Mouse (Mus musculus): ENCODE results near the gene Atp6v1c2. TPM values are rescaled to one million over a fixed set of nuclear protein-coding genes. Genes with fewer than 3 reads are reported as not detected.

The Atp6v1c2 gene
- polyA plus RNA-seq, 1 experiment = not detected

GRCm38 (mm10) chr12:17333459-17333858 lies 4.3 kb upstream of the Atp6v1c2 start:
- no peaks in the 10 kb centered on the region for H3K36me3 ChIP-seq (ENCODE audit: control insufficient read depth, insufficient read depth, low read length)
- H3K4me1 ChIP-seq (ENCODE audit: control insufficient read depth, insufficient read depth, insufficient read length, low read length) = no peaks in the 10 kb centered on the region
- 2% methylated on average over 1 of the region's 1 CpGs for WGBS
- TF ChIP-seq POLR2A (IDR thresholded peaks at IDR 0.05; ENCODE audit: low read depth, low read length) = no peak
- no peak for TF ChIP-seq CTCF (IDR thresholded peaks at IDR 0.05; ENCODE audit: extremely low read depth, insufficient read length, insufficient replicate concordance, low read depth, low read length)
- no peak overlapping the region for H3K27ac ChIP-seq (ENCODE audit: insufficient read depth, low read depth, low read length)
- H3K4me3 ChIP-seq (ENCODE audit: low read depth, low read length) = no peak overlapping the region
- H3K27me3 ChIP-seq (ENCODE audit: control insufficient read depth, insufficient read depth, low read length) = peaks cover 9% of the 10 kb centered on the region

- peaks cover 2% of the 10 kb centered on the region; the same call in 1 of the 2 replicates for H3K4me1 ChIP-seq (ENCODE audit: control insufficient read depth, insufficient read depth, insufficient read length, low read length)
- 3% methylated on average over 51 of the region's 51 CpGs for WGBS
- no peak overlapping the region for H3K27ac ChIP-seq (ENCODE audit: insufficient read depth, low read depth, low read length)
- TF ChIP-seq POLR2A (IDR thresholded peaks at IDR 0.05; ENCODE audit: low read depth, low read length) (no peak), CTCF (IDR thresholded peaks at IDR 0.05; ENCODE audit: extremely low read depth, insufficient read length, insufficient replicate concordance, low read depth, low read length) (no peak)
- peaks cover 18% of the 10 kb centered on the region for H3K27me3 ChIP-seq (ENCODE audit: control insufficient read depth, insufficient read depth, low read length)
- H3K36me3 ChIP-seq (ENCODE audit: control insufficient read depth, insufficient read depth, low read length) = no peaks in the 10 kb centered on the region
- H3K4me3 ChIP-seq (ENCODE audit: low read depth, low read length) = peak overlapping the region; percentile 47
Observed at GRCm38 (mm10) chr12:17324549-17325470, 4.3 kb downstream of the Atp6v1c2 start.

DNA sequence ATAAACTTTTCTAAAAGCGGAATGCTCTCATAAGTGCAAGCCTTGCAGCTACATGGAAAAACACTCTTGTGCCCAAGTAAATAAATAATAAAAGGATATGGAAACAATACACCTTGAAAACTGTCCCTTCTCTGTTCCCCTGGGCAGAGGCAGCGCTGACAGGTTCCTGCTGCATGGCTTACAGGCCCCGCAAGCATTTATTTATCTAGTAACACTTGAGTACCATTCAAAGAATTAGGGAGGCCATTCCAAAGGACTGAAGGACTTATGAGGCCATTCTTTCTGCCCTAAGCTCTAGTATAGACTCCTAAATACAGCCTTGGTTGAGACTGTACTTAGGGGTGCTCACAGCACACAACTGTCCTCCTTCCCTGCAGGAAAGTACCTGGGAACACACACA lies 10.7 kb downstream of the Atp6v1c2 start:
- 72% methylated on average over 3 of the region's 3 CpGs for WGBS
- Histone ChIP-seq H3K4me3 (ENCODE audit: low read depth, low read length) (no peak overlapping the region), H3K27me3 (ENCODE audit: control insufficient read depth, insufficient read depth, low read length) (no peaks in the 10 kb centered on the region)

DNA sequence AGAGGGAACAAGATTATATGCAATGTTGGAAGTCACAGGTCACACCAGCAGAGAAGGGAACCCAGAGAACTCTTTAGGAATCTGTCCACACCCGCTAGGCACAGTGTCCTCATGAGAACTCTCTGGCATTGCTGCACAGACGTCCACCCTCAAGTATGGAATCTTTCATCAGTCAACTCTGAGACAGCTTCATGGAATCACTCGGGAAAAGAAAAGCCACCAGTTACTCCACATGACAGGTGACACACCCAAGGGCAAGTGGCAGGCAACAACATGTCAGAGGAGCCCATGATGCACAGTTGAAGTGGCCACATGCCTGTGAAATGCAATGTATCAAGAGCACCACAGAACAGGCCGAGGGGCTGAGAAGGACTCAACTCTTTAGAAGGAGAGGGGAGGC lies 11.2 kb downstream of the Atp6v1c2 start:
- TF ChIP-seq CTCF (IDR thresholded peaks at IDR 0.05; ENCODE audit: extremely low read depth, insufficient read length, insufficient replicate concordance, low read depth, low read length) = no peak
- no peak overlapping the region for H3K4me3 ChIP-seq (ENCODE audit: low read depth, low read length)
- 55% methylated on average over 4 of the region's 4 CpGs for WGBS
- H3K27ac ChIP-seq (ENCODE audit: insufficient read depth, low read depth, low read length) = no peak overlapping the region
- H3K36me3 ChIP-seq (ENCODE audit: control insufficient read depth, insufficient read depth, low read length) = no peaks in the 10 kb centered on the region
- no peaks in the 10 kb centered on the region for H3K27me3 ChIP-seq (ENCODE audit: control insufficient read depth, insufficient read depth, low read length)
- H3K4me1 ChIP-seq (ENCODE audit: control insufficient read depth, insufficient read depth, insufficient read length, low read length) = no peaks in the 10 kb centered on the region

More for the DNA sequence above, 10.7 kb downstream of the Atp6v1c2 start:
- Histone ChIP-seq H3K27ac (ENCODE audit: insufficient read depth, low read depth, low read length) (no peak overlapping the region), H3K36me3 (ENCODE audit: control insufficient read depth, insufficient read depth, low read length) (no peaks in the 10 kb centered on the region), H3K4me1 (ENCODE audit: control insufficient read depth, insufficient read depth, insufficient read length, low read length) (no peaks in the 10 kb centered on the region)
- no peak for TF ChIP-seq POLR2A (IDR thresholded peaks at IDR 0.05; ENCODE audit: low read depth, low read length)

DNA sequence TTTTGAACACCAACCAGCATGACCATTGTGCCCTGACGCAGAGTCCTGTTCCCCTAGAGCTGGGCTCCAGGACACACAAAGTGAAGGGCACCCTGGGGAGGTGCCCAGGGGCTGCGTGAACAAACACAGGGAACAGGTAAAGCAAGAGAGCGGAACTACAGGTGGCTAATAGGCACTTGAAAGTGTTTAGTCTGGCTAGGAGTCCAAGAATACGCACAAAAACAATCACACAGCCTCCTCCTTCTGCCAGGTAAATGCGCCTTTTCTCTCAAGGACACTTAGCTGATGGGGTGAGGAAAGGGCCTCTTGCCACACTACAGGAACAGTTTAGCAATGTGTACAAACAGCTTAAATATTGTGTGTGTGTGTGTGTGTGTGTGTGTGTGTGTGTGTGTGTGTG lies 13.1 kb downstream of the Atp6v1c2 start:
- WGBS = 86% methylated on average over 5 of the region's 5 CpGs
- H3K4me3 ChIP-seq (ENCODE audit: low read depth, low read length) = no peak overlapping the region
- H3K27ac ChIP-seq (ENCODE audit: insufficient read depth, low read depth, low read length) = no peak overlapping the region
- no peaks in the 10 kb centered on the region for H3K4me1 ChIP-seq (ENCODE audit: control insufficient read depth, insufficient read depth, insufficient read length, low read length)
- no peaks in the 10 kb centered on the region for H3K36me3 ChIP-seq (ENCODE audit: control insufficient read depth, insufficient read depth, low read length)
- TF ChIP-seq POLR2A (IDR thresholded peaks at IDR 0.05; ENCODE audit: low read depth, low read length) = no peak
- no peak for TF ChIP-seq CTCF (IDR thresholded peaks at IDR 0.05; ENCODE audit: extremely low read depth, insufficient read length, insufficient replicate concordance, low read depth, low read length)
- no peaks in the 10 kb centered on the region for H3K27me3 ChIP-seq (ENCODE audit: control insufficient read depth, insufficient read depth, low read length)

DNA sequence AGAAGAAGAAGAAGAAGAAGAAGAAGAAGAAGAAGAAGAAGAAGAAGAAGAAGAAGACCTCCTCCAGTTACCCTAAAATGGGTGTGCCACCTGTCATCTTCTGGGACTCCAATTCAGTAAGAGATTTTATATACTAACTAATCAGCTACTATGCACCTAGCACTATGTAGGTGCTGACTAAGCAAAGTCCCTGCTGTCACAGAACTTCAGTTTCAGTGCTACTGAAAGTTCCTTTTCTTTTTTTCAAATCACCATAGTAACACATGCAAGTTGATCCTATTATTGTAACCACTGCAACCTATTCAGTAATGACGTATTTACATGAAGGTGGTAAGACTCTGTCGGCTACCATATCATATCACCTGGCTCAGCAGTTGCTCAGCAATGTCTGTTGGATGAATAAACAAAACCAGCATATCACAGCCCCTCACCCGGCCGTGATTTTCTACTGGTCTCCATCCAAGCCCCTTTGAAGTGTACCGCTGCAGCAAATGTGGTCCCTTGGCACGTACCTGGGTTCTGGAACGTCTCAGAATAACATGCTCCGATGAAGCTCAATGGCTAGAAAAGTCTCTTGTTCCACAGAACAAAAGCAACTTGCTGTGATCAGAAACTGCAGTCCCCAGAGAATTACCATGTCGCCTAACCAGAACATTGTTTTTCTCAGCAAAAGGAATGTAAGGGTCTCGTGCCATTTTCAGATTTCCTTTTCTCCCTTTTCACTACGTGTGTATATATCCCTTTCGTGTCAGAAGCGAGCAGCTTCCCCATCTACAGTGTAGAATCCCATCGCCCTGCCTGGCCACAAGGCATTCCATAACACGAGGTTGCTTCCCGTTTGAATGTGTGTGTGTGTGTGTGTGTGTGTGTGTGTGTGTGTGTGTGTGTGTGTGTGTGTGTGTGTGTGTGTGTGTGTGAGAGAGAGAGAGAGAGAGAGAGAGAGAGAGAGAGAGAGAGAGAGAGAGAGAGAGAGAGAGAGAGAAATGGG lies 18.0 kb downstream of the Atp6v1c2 start:
- Histone ChIP-seq H3K4me1 (ENCODE audit: control insufficient read depth, insufficient read depth, insufficient read length, low read length) (no peaks in the 10 kb centered on the region), H3K27me3 (ENCODE audit: control insufficient read depth, insufficient read depth, low read length) (no peaks in the 10 kb centered on the region), H3K36me3 (ENCODE audit: control insufficient read depth, insufficient read depth, low read length) (no peaks in the 10 kb centered on the region), H3K4me3 (ENCODE audit: low read depth, low read length) (no peak overlapping the region), H3K27ac (ENCODE audit: insufficient read depth, low read depth, low read length) (no peak overlapping the region)
- 64% methylated on average over 16 of the region's 16 CpGs for WGBS
- no peak for TF ChIP-seq POLR2A (IDR thresholded peaks at IDR 0.05; ENCODE audit: low read depth, low read length)

DNA sequence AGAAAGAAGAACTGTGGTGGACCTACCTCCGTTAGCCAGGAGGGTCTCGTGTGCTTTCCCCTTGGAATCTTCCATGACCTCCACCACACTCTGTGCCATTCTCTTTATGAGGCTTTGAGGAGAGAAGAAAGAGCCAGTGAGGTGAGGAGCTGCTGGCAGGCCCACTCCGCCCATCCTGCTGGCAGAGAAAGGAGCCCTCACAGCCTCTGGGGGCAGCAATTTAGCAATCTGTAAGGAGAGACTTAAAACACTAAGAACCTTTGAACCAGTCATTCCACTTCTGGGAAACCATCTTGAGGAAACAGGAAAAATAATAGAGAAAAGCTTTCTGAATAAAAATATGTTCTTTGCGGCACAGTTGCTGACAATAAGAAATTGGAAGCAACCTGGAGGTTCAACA lies 20.9 kb downstream of the Atp6v1c2 start:
- H3K4me3 ChIP-seq (ENCODE audit: low read depth, low read length) = no peak overlapping the region
- whole genome bisulfite sequencing = 50% methylated on average over 4 of the region's 4 CpGs
- no peaks in the 10 kb centered on the region for H3K36me3 ChIP-seq (ENCODE audit: control insufficient read depth, insufficient read depth, low read length)
- H3K27ac ChIP-seq (ENCODE audit: insufficient read depth, low read depth, low read length) = no peak overlapping the region
- no peaks in the 10 kb centered on the region for H3K27me3 ChIP-seq (ENCODE audit: control insufficient read depth, insufficient read depth, low read length)
- no peak for TF ChIP-seq POLR2A (IDR thresholded peaks at IDR 0.05; ENCODE audit: low read depth, low read length)
- no peak for TF ChIP-seq CTCF (IDR thresholded peaks at IDR 0.05; ENCODE audit: extremely low read depth, insufficient read length, insufficient replicate concordance, low read depth, low read length)
- H3K4me1 ChIP-seq (ENCODE audit: control insufficient read depth, insufficient read depth, insufficient read length, low read length) = no peaks in the 10 kb centered on the region

Data from small intestine, adult 2 months (tissue).